Mouse (Mus musculus) testis, adult 2 months (tissue): ENCODE measurements around the gene Myo1b. TPM values are rescaled to one million over a fixed set of nuclear protein-coding genes. Genes with fewer than 3 reads are reported as not detected.

ENCODE experiments used
- H3K27ac ChIP-seq: fragments of 200-500 bp; 2 replicates; pipeline ENCODE4 v1.5.1; 2012; ENCODE audit warnings: low read depth, low read length; ENCODE audit not compliant: control insufficient read depth, insufficient read depth
- H3K27me3 ChIP-seq: fragments of 200-500 bp; 2 replicates; pipeline ENCODE4 v1.6.1; 2012; ENCODE audit warnings: mild to moderate bottlenecking, low read length, moderate library complexity; ENCODE audit not compliant: control insufficient read depth, insufficient read depth
- H3K36me3 ChIP-seq: fragments of 200-500 bp; 2 replicates; pipeline ENCODE4 v1.6.1; 2012; ENCODE audit warnings: mild to moderate bottlenecking, low read length; ENCODE audit not compliant: control insufficient read depth, insufficient read depth
- H3K4me1 ChIP-seq: fragments of 200-500 bp; 2 replicates; pipeline ENCODE4 v1.6.1; 2012; ENCODE audit warnings: low read length; ENCODE audit not compliant: control insufficient read depth, insufficient read depth
- H3K4me3 ChIP-seq: fragments of 200-500 bp; 2 replicates; pipeline ENCODE4 v1.5.1; 2012; ENCODE audit warnings: low read depth, mild to moderate bottlenecking, low read length, moderate library complexity, mixed read lengths; ENCODE audit not compliant: control insufficient read depth
- CTCF ChIP-seq: fragments of 200-500 bp; IDR thresholded peaks from 2 replicates; pipeline ENCODE4 v1.5.1; 2012; ENCODE audit warnings: low read depth, mild to moderate bottlenecking, inconsistent platforms, low read length, moderate library complexity; ENCODE audit not compliant: control insufficient read depth, insufficient read depth, insufficient replicate concordance
- POLR2A ChIP-seq: fragments of 200-500 bp; IDR thresholded peaks from 2 replicates; pipeline ENCODE4 v1.6.1; 2012; ENCODE audit warnings: low read depth, mild to moderate bottlenecking, inconsistent platforms, low read length, moderate library complexity; ENCODE audit not compliant: control insufficient read depth
- polyA plus RNA-seq: library from polyadenylated mRNA; depleted of rRNA; stranded (reverse); fragments of >200 nt; gene quantifications from 2 replicates; pipeline ENCODE4 v1.2.3, GENCODE M21; 2012

Gene Myo1b
- polyA plus RNA-seq, 1 experiment = 0.89 TPM

- Histone ChIP-seq H3K4me1 (no peaks in the 10 kb centered on the region), H3K27ac (no peak overlapping the region), H3K4me3 (no peak overlapping the region), H3K27me3 (no peaks in the 10 kb centered on the region), H3K36me3 (no peaks in the 10 kb centered on the region)
- no peak for TF ChIP-seq CTCF
- TF ChIP-seq POLR2A = no peak
Measured at GRCm38 (mm10) chr1:51932826-51933225, 17.0 kb upstream of the Myo1b start.

- TF ChIP-seq POLR2A (no peak), CTCF (no peak)
- no peak overlapping the region for H3K4me3 ChIP-seq
- no peaks in the 10 kb centered on the region for H3K4me1 ChIP-seq
- H3K36me3 ChIP-seq = no peaks in the 10 kb centered on the region
- H3K27me3 ChIP-seq = no peaks in the 10 kb centered on the region
- H3K27ac ChIP-seq = no peak overlapping the region
Measured at GRCm38 (mm10) chr1:51931561-51931960, 15.7 kb upstream of the Myo1b start.

- Histone ChIP-seq H3K4me1 (no peaks in the 10 kb centered on the region), H3K27me3 (no peaks in the 10 kb centered on the region), H3K27ac (no peak overlapping the region), H3K36me3 (no peaks in the 10 kb centered on the region), H3K4me3 (no peak overlapping the region)
- TF ChIP-seq CTCF = no peak
- no peak for TF ChIP-seq POLR2A
Measured at GRCm38 (mm10) chr1:51930584-51930983, 14.7 kb upstream of the Myo1b start.

DNA sequence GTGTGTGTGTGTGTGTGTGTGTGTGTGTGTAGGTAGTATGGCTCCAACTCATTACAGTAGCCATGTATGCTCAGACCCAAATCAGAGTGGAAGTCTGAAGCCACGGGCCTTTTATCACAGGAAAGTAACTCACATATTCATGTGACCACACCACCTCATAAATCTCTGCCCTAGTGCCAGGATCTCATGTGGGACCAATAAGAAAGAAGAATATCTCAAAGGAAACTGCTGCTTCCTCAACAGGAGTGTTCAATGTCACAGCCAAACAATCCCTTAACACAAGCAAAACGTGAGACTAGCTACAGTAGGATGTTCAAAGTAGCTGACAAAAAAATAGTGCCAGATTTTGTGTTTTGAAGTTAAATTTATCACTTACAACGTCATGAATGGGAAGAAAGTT is 13.7 kb upstream of the Myo1b start:
- no peaks in the 10 kb centered on the region for H3K27me3 ChIP-seq
- H3K27ac ChIP-seq = no peak overlapping the region
- no peak for TF ChIP-seq POLR2A
- TF ChIP-seq CTCF = no peak
- no peaks in the 10 kb centered on the region for H3K4me1 ChIP-seq
- no peaks in the 10 kb centered on the region for H3K36me3 ChIP-seq
- H3K4me3 ChIP-seq = no peak overlapping the region

GRCm38 (mm10) chr1:51922820-51923219 is 6.9 kb upstream of the Myo1b start:
- no peaks in the 10 kb centered on the region for H3K27me3 ChIP-seq
- H3K36me3 ChIP-seq = no peaks in the 10 kb centered on the region
- H3K4me3 ChIP-seq = peak overlapping the region; percentile 27; the same call in 1 of the 2 replicates
- no peak for TF ChIP-seq POLR2A
- no peak for TF ChIP-seq CTCF
- no peak overlapping the region for H3K27ac ChIP-seq
- H3K4me1 ChIP-seq = peaks cover 2% of the 10 kb centered on the region

- no peaks in the 10 kb centered on the region for H3K27me3 ChIP-seq
- no peaks in the 10 kb centered on the region for H3K36me3 ChIP-seq
- TF ChIP-seq CTCF (no peak), POLR2A (no peak)
- peaks cover 8% of the 10 kb centered on the region for H3K4me1 ChIP-seq
- no peak overlapping the region for H3K27ac ChIP-seq
- H3K4me3 ChIP-seq = no peak overlapping the region; the same call in 1 of the 2 replicates
Measured at GRCm38 (mm10) chr1:51916276-51916675, 405 bp upstream of the Myo1b start.

DNA sequence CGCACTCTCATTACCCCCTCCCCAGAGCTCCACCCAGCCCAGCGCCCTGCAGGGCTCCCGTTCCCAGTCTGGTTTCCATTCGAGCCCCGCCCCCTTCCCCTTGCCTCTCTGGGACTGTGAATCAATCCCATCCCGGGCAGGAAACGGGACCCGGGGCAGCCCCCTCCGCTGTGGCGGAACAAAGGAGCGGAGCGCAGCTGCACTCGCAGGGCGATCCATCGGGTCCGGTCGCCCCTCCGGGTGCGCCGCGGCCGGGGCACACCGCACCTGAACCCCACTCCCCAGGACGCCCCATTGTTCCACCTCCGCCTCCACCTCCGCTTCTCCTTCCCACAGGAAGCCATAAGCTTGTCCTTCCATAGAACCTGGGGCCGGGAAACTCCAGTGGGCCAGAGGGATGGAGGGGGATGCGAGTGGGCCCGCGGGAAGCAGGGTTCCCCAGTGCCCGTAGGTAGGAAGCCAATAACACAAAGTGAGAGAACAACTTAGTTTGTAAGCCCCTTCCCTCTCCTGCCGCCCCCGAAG is 758 bp downstream of the Myo1b start:
- peak overlapping the region; percentile 81 for H3K4me3 ChIP-seq
- no peaks in the 10 kb centered on the region for H3K36me3 ChIP-seq
- no peak overlapping the region for H3K27ac ChIP-seq
- TF ChIP-seq POLR2A = no peak
- no peak for TF ChIP-seq CTCF
- no peaks in the 10 kb centered on the region for H3K27me3 ChIP-seq
- H3K4me1 ChIP-seq = peaks cover 8% of the 10 kb centered on the region

DNA sequence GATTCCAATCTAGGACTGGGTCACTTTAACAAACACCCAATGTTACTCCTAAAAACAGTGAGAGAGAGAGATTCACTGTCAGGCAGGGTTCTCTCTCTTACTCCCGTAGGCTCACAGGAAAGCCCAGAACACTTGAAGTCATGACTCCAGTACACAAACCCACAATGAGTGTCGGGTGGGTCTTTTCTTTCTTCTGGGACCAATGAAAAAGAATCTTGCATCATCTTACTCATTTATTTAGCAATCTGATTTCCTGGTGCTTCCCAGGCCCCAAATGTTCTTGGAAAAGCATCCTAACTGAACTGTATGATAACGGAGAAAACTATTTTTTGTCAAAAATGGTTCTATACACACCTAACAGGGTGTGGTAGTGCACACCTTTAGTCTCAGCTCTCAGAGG is 1.8 kb downstream of the Myo1b start:
- H3K4me1 ChIP-seq = peaks cover 8% of the 10 kb centered on the region
- H3K27me3 ChIP-seq = no peaks in the 10 kb centered on the region
- H3K4me3 ChIP-seq = no peak overlapping the region
- TF ChIP-seq POLR2A = no peak
- no peak for TF ChIP-seq CTCF
- no peak overlapping the region for H3K27ac ChIP-seq
- H3K36me3 ChIP-seq = no peaks in the 10 kb centered on the region
